Mouse (Mus musculus) cerebellum, adult 2 months (tissue): ENCODE measurements around the gene Polk.

Source experiments
- CTCF ChIP-seq: fragments of 200-500 bp; IDR thresholded peaks from 2 replicates; pipeline ENCODE4 v1.5.1; 2011; ENCODE audit warnings: low read depth, mild to moderate bottlenecking, control low read depth, low read length, moderate library complexity, borderline replicate concordance; ENCODE audit not compliant: insufficient read depth
- POLR2A ChIP-seq: fragments of 200-500 bp; IDR thresholded peaks from 2 replicates; pipeline ENCODE4 v1.6.1; 2011; ENCODE audit warnings: low read length, control low read depth, borderline replicate concordance; ENCODE audit not compliant: insufficient read depth

- TF ChIP-seq POLR2A, result no peak
- TF ChIP-seq CTCF, result no peak
Measured at GRCm38 (mm10) chr13:96579979-96580378, 37.6 kb upstream of the Polk start.
